Mouse (Mus musculus): ENCODE measurements around the gene Fry.

Gene Fry

GRCm38 (mm10) chr5:150176251-150177015 lies 58.0 kb downstream of the Fry start:
- no peak for DNase-seq

GRCm38 (mm10) chr5:150177757-150178156 lies 59.3 kb downstream of the Fry start:
- DNase-seq, result no peak

GRCm38 (mm10) chr5:150178194-150178801 lies 59.9 kb downstream of the Fry start:
- no peak for DNase-seq

- DNase-seq, result no peak
Measured at GRCm38 (mm10) chr5:150180985-150181607, 62.7 kb downstream of the Fry start.

GRCm38 (mm10) chr5:150184959-150185358 lies 66.5 kb downstream of the Fry start:
- DNase-seq, result no peak

- no peak for DNase-seq
Measured at GRCm38 (mm10) chr5:150186121-150186520, 67.7 kb downstream of the Fry start.

GRCm38 (mm10) chr5:150186676-150187075 lies 68.2 kb downstream of the Fry start:
- no peak for DNase-seq

- DNase-seq, result no peak
Measured at GRCm38 (mm10) chr5:150188031-150188430, 69.6 kb downstream of the Fry start.

GRCm38 (mm10) chr5:150190454-150191358 lies 72.3 kb downstream of the Fry start:
- DNase-seq, result no peak

- DNase-seq, result peak; percentile 59
Measured at GRCm38 (mm10) chr5:150195514-150196210, 77.2 kb downstream of the Fry start.

GRCm38 (mm10) chr5:150196211-150196585 lies 77.8 kb downstream of the Fry start:
- DNase-seq, result peak; percentile 71

GRCm38 (mm10) chr5:150196881-150197311 lies 78.5 kb downstream of the Fry start:
- peak; percentile 29 for DNase-seq

- DNase-seq, result no peak
Measured at GRCm38 (mm10) chr5:150206749-150207148, 88.3 kb downstream of the Fry start.

- DNase-seq, result no peak
Measured at GRCm38 (mm10) chr5:150207596-150207995, 89.2 kb downstream of the Fry start.

GRCm38 (mm10) chr5:150208009-150208408 lies 89.6 kb downstream of the Fry start:
- no peak for DNase-seq

- no peak for DNase-seq
Measured at GRCm38 (mm10) chr5:150214081-150214480, 95.6 kb downstream of the Fry start.

- DNase-seq, result no peak
Measured at GRCm38 (mm10) chr5:150216066-150216465, 97.6 kb downstream of the Fry start.

- no peak for DNase-seq
Measured at GRCm38 (mm10) chr5:150219457-150219856, 101.0 kb downstream of the Fry start.

- no peak for DNase-seq
Measured at GRCm38 (mm10) chr5:150220333-150220732, 101.9 kb downstream of the Fry start.

- no peak for DNase-seq
Measured at GRCm38 (mm10) chr5:150221806-150222205, 103.4 kb downstream of the Fry start.

- DNase-seq, result no peak
Measured at GRCm38 (mm10) chr5:150223546-150224239, 105.2 kb downstream of the Fry start.

GRCm38 (mm10) chr5:150229086-150229485 lies 110.6 kb downstream of the Fry start:
- no peak for DNase-seq
